Mouse (Mus musculus): ENCODE results near the gene Oxct2b. TPM values are rescaled to one million over a fixed set of nuclear protein-coding genes. Genes with fewer than 3 reads are reported as not detected.
A peak's percentile ranks its signal among the peaks of the same experiment; 100 is the strongest.

Oxct2b gene
- polyA plus RNA-seq, 1 experiment from 2014 or later, result 0.13 TPM

- no peaks in the 10 kb centered on the region for H3K4me1 ChIP-seq (ENCODE audit: control insufficient read depth, insufficient read depth, low read length)
- H3K27ac ChIP-seq (replicated peaks; ENCODE audit: low read depth, low read length), result no peak overlapping the region
- H3K4me3 ChIP-seq (ENCODE audit: low read depth, low read length), result no peak overlapping the region
- no peaks in the 10 kb centered on the region for H3K27me3 ChIP-seq (ENCODE audit: control insufficient read depth, insufficient read depth, low read length)
- no peak for DNase-seq (ENCODE audit: low spot score)
- no peak overlapping the region for H3K9ac ChIP-seq (ENCODE audit: low read length)
- H3K36me3 ChIP-seq (ENCODE audit: control insufficient read depth, insufficient read depth, low read length), result peaks cover 20% of the 10 kb centered on the region
- ATAC-seq (ENCODE audit: insufficient number of reproducible peaks, low FRiP score, low TSS enrichment, low read depth), result no peak
- 92% methylated on average over 7 of the region's 7 CpGs for WGBS
- H3K9me3 ChIP-seq (ENCODE audit: control insufficient read depth, low read length), result no peaks in the 10 kb centered on the region
- no peak overlapping the region for H3K4me2 ChIP-seq (ENCODE audit: low read depth, severe bottlenecking)
Observed at GRCm38 (mm10) chr4:123126626-123127025, 10.6 kb downstream of the Oxct2b start.

GRCm38 (mm10) chr4:123127051-123127450 lies 11.0 kb downstream of the Oxct2b start:
- Histone ChIP-seq H3K4me3 (ENCODE audit: low read depth, low read length) (no peak overlapping the region), H3K4me2 (ENCODE audit: low read depth, severe bottlenecking) (no peak overlapping the region), H3K27me3 (ENCODE audit: control insufficient read depth, insufficient read depth, low read length) (no peaks in the 10 kb centered on the region), H3K4me1 (ENCODE audit: control insufficient read depth, insufficient read depth, low read length) (no peaks in the 10 kb centered on the region), H3K36me3 (ENCODE audit: control insufficient read depth, insufficient read depth, low read length) (peaks cover 20% of the 10 kb centered on the region), H3K9ac (ENCODE audit: low read length) (no peak overlapping the region), H3K27ac (replicated peaks; ENCODE audit: low read depth, low read length) (no peak overlapping the region), H3K9me3 (ENCODE audit: control insufficient read depth, low read length) (no peaks in the 10 kb centered on the region)
- ATAC-seq (ENCODE audit: insufficient number of reproducible peaks, low FRiP score, low TSS enrichment, low read depth), result no peak
- WGBS, result 91% methylated on average over 4 of the region's 4 CpGs
- no peak for DNase-seq (ENCODE audit: low spot score)

- WGBS, result 91% methylated on average over 3 of the region's 3 CpGs
- peaks cover 9% of the 10 kb centered on the region for H3K4me1 ChIP-seq (ENCODE audit: control insufficient read depth, insufficient read depth, low read length)
- H3K27me3 ChIP-seq (ENCODE audit: control insufficient read depth, insufficient read depth, low read length), result no peaks in the 10 kb centered on the region
- ATAC-seq (ENCODE audit: insufficient number of reproducible peaks, low FRiP score, low TSS enrichment, low read depth), result no peak
- peaks cover 13% of the 10 kb centered on the region for H3K36me3 ChIP-seq (ENCODE audit: control insufficient read depth, insufficient read depth, low read length)
- DNase-seq (ENCODE audit: low spot score), result no peak
- no peak overlapping the region for H3K27ac ChIP-seq (replicated peaks; ENCODE audit: low read depth, low read length)
- H3K9ac ChIP-seq (ENCODE audit: low read length), result no peak overlapping the region
- H3K4me3 ChIP-seq (ENCODE audit: low read depth, low read length), result no peak overlapping the region
- no peak overlapping the region for H3K4me2 ChIP-seq (ENCODE audit: low read depth, severe bottlenecking)
- no peaks in the 10 kb centered on the region for H3K9me3 ChIP-seq (ENCODE audit: control insufficient read depth, low read length)
Observed at GRCm38 (mm10) chr4:123137551-123137950, 21.5 kb downstream of the Oxct2b start.

GRCm38 (mm10) chr4:123139513-123140154 lies 23.6 kb downstream of the Oxct2b start, which contains the start of gene Ppie:
Ppie (minus strand) TSS chr4:123139951.
- peak within 1 kb of the TSS; percentile 84 for H3K4me3 ChIP-seq (ENCODE audit: low read depth, low read length)
- H3K9ac ChIP-seq (ENCODE audit: low read length), result peak within 1 kb of the TSS; percentile 76
- DNase-seq (ENCODE audit: low spot score), result peak; percentile 93
- H3K9me3 ChIP-seq (ENCODE audit: control insufficient read depth, low read length), result no peaks in the 10 kb centered on the region
- H3K36me3 ChIP-seq (ENCODE audit: control insufficient read depth, insufficient read depth, low read length), result peaks cover 3% of the 10 kb centered on the region
- peak within 1 kb of the TSS; percentile 86 for H3K27ac ChIP-seq (replicated peaks; ENCODE audit: low read depth, low read length)
- peak within 1 kb of the TSS; percentile 81 for H3K4me2 ChIP-seq (ENCODE audit: low read depth, severe bottlenecking)
- under 1% methylated on average over 34 of the region's 34 CpGs for WGBS
- peak; percentile 94 for ATAC-seq (ENCODE audit: insufficient number of reproducible peaks, low FRiP score, low TSS enrichment, low read depth)
- no peaks in the 10 kb centered on the region for H3K27me3 ChIP-seq (ENCODE audit: control insufficient read depth, insufficient read depth, low read length)
- H3K4me1 ChIP-seq (ENCODE audit: control insufficient read depth, insufficient read depth, low read length), result peaks cover 9% of the 10 kb centered on the region

- H3K27ac ChIP-seq (replicated peaks; ENCODE audit: low read depth, low read length), result no peak overlapping the region
- DNase-seq (ENCODE audit: low spot score) (no peak), ATAC-seq (ENCODE audit: insufficient number of reproducible peaks, low FRiP score, low TSS enrichment, low read depth) (no peak)
- H3K36me3 ChIP-seq (ENCODE audit: control insufficient read depth, insufficient read depth, low read length), result no peaks in the 10 kb centered on the region
- H3K27me3 ChIP-seq (ENCODE audit: control insufficient read depth, insufficient read depth, low read length), result no peaks in the 10 kb centered on the region
- no peak overlapping the region for H3K4me2 ChIP-seq (ENCODE audit: low read depth, severe bottlenecking)
- WGBS, result 80% methylated on average over 5 of the region's 5 CpGs
- H3K9me3 ChIP-seq (ENCODE audit: control insufficient read depth, low read length), result no peaks in the 10 kb centered on the region
- H3K4me1 ChIP-seq (ENCODE audit: control insufficient read depth, insufficient read depth, low read length), result no peaks in the 10 kb centered on the region
- no peak overlapping the region for H3K4me3 ChIP-seq (ENCODE audit: low read depth, low read length)
- H3K9ac ChIP-seq (ENCODE audit: low read length), result no peak overlapping the region
Observed at GRCm38 (mm10) chr4:123147446-123148150, 31.5 kb downstream of the Oxct2b start.

- Histone ChIP-seq H3K4me1 (ENCODE audit: control insufficient read depth, insufficient read depth, low read length) (no peaks in the 10 kb centered on the region), H3K4me2 (ENCODE audit: low read depth, severe bottlenecking) (no peak overlapping the region), H3K27ac (replicated peaks; ENCODE audit: low read depth, low read length) (no peak overlapping the region), H3K9me3 (ENCODE audit: control insufficient read depth, low read length) (no peaks in the 10 kb centered on the region), H3K4me3 (ENCODE audit: low read depth, low read length) (no peak overlapping the region), H3K9ac (ENCODE audit: low read length) (no peak overlapping the region), H3K36me3 (ENCODE audit: control insufficient read depth, insufficient read depth, low read length) (no peaks in the 10 kb centered on the region), H3K27me3 (ENCODE audit: control insufficient read depth, insufficient read depth, low read length) (no peaks in the 10 kb centered on the region)
- DNase-seq (ENCODE audit: low spot score), result no peak
- no peak for ATAC-seq (ENCODE audit: insufficient number of reproducible peaks, low FRiP score, low TSS enrichment, low read depth)
- 74% methylated on average over 4 of the region's 4 CpGs for WGBS
Observed at GRCm38 (mm10) chr4:123152003-123152402, 35.9 kb downstream of the Oxct2b start.

GRCm38 (mm10) chr4:123152976-123153375 lies 36.9 kb downstream of the Oxct2b start:
- Histone ChIP-seq H3K4me1 (ENCODE audit: control insufficient read depth, insufficient read depth, low read length) (no peaks in the 10 kb centered on the region), H3K4me2 (ENCODE audit: low read depth, severe bottlenecking) (no peak overlapping the region), H3K27ac (replicated peaks; ENCODE audit: low read depth, low read length) (no peak overlapping the region), H3K9me3 (ENCODE audit: control insufficient read depth, low read length) (no peaks in the 10 kb centered on the region), H3K4me3 (ENCODE audit: low read depth, low read length) (no peak overlapping the region), H3K27me3 (ENCODE audit: control insufficient read depth, insufficient read depth, low read length) (no peaks in the 10 kb centered on the region), H3K9ac (ENCODE audit: low read length) (no peak overlapping the region), H3K36me3 (ENCODE audit: control insufficient read depth, insufficient read depth, low read length) (no peaks in the 10 kb centered on the region)
- 59% methylated on average over 5 of the region's 5 CpGs for WGBS
- DNase-seq (ENCODE audit: low spot score), result no peak
- no peak for ATAC-seq (ENCODE audit: insufficient number of reproducible peaks, low FRiP score, low TSS enrichment, low read depth)

- Histone ChIP-seq H3K27me3 (ENCODE audit: control insufficient read depth, insufficient read depth, low read length) (no peaks in the 10 kb centered on the region), H3K9me3 (ENCODE audit: control insufficient read depth, low read length) (no peaks in the 10 kb centered on the region), H3K27ac (replicated peaks; ENCODE audit: low read depth, low read length) (no peak overlapping the region), H3K4me1 (ENCODE audit: control insufficient read depth, insufficient read depth, low read length) (no peaks in the 10 kb centered on the region), H3K4me2 (ENCODE audit: low read depth, severe bottlenecking) (no peak overlapping the region), H3K36me3 (ENCODE audit: control insufficient read depth, insufficient read depth, low read length) (no peaks in the 10 kb centered on the region), H3K9ac (ENCODE audit: low read length) (no peak overlapping the region), H3K4me3 (ENCODE audit: low read depth, low read length) (no peak overlapping the region)
- DNase-seq (ENCODE audit: low spot score) (peak; percentile 24), ATAC-seq (ENCODE audit: insufficient number of reproducible peaks, low FRiP score, low TSS enrichment, low read depth) (no peak)
- 26% methylated on average over 4 of the region's 4 CpGs for WGBS
Observed at GRCm38 (mm10) chr4:123155004-123155403, 38.9 kb downstream of the Oxct2b start.
